14 mouse cellular contexts compared by ENCODE assay signal in genomic region chr13:94381427-94381826, GRCm38 (mm10). TPM values are rescaled to one million over a fixed set of nuclear protein-coding genes. Genes with fewer than 3 reads are reported as not detected.
DNase-seq lines count a peak whose midpoint lies in the region; ATAC-seq lines count a peak whose summit lies in the region.
"Had no signal": no experiment of that assay in that cellular context is flagged by ENCODE, and none has a peak within 500 bp of the region (broad histone marks: within the 10 kb centered on the region; RNA-seq: fewer than 3 reads in every experiment).

No protein-coding gene starts in this region.

- H3K4me1 ChIP-seq in lung, embryonic 15.5 days = peaks cover 28% of the 10 kb centered on the region
- peaks cover 77% of the 10 kb centered on the region for H3K4me1 ChIP-seq in megakaryocyte, embryonic 14.5 days

- intact Hi-C loops in gastrocnemius, postnatal 14 days (cut with DNase I; ENCODE audit: low total_unique reads) = no loop called here

- ATAC-seq in lung, embryonic 15.5 days (ENCODE audit: borderline replicate concordance, extremely low read depth, low FRiP score, low TSS enrichment) = no peak
- ATAC-seq in granulocyte monocyte progenitor cell, adult 5-6 weeks (replicated peaks; ENCODE audit: poor library complexity, severe bottlenecking) = peak; percentile 68

- no peaks in the 10 kb centered on the region for H3K9me3 ChIP-seq in lung, embryonic 15.5 days
- no peaks in the 10 kb centered on the region for H3K9me3 ChIP-seq in megakaryocyte, embryonic 14.5 days

- peak overlapping the region; percentile 37; the same call in 1 of the 2 replicates for H3K4me2 ChIP-seq in lung, embryonic 15.5 days
- H3K4me2 ChIP-seq: midbrain, embryonic 11.5 days had no signal

- H3K9ac ChIP-seq in lung, embryonic 15.5 days = no peak overlapping the region

- peak; percentile 79 for DNase-seq in heart, adult 11 months
- no peak for DNase-seq in heart, adult 8-10 months (ENCODE audit: low spot score)
- DNase-seq in lung, postnatal 25 days (ENCODE audit: low spot score) = no peak
- DNase-seq in c-Kit-positive CD71-positive TER-119-positive erythroid progenitor cells, embryonic 14.5 days (ENCODE audit: low spot score) = no peak
- no peak for DNase-seq in gastrocnemius, postnatal 14 days
- DNase-seq: adrenal gland, adult 2 months; cerebellum, adult 9-11 months; kidney, adult 18-20 months; right cerebral cortex, postnatal 14 days; thymus, postnatal 25 days had no signal

- no peaks in the 10 kb centered on the region for H3K27me3 ChIP-seq in lung, embryonic 15.5 days
- H3K27me3 ChIP-seq in megakaryocyte, embryonic 14.5 days (replicated peaks) = no peaks in the 10 kb centered on the region

- no peaks in the 10 kb centered on the region for H3K36me3 ChIP-seq in lung, embryonic 15.5 days
- peaks cover 39% of the 10 kb centered on the region for H3K36me3 ChIP-seq in megakaryocyte, embryonic 14.5 days (replicated peaks; ENCODE audit: low read length)

- 43% methylated on average over 4 of the region's 4 CpGs for WGBS in lung, embryonic 15.5 days

- no peak overlapping the region for H3K27ac ChIP-seq in lung, embryonic 15.5 days

- H3K4me3 ChIP-seq in lung, embryonic 15.5 days = no peak overlapping the region
- H3K4me3 ChIP-seq in megakaryocyte, embryonic 14.5 days (replicated peaks) = peak overlapping the region; percentile 88

RNA-seq across cellular contexts. Expression of gene Ap3b1, which starts 22.7 kb away (rescaled TPM):
- total RNA-seq in heart, adult 8-10 months (2022) = 10 to 100 TPM; 24.8 to 30.2 (median 27.5) TPM
- 39.7 and 45.0 TPM in 2 replicates for polyA plus RNA-seq in lung, embryonic 15.5 days (2015; fragmentation: Nextera tagmentation; extraction: Ambion mirVana)
- total RNA-seq in granulocyte monocyte progenitor cell, adult 5-6 weeks (2014; fragmentation: Nextera tagmentation) = 47.2 and 70.3 TPM in 2 replicates
- total RNA-seq in granulocyte monocyte progenitor cell, adult 5-6 weeks (2017) = 87.4 and 88.1 TPM in 2 replicates
- polyA plus RNA-seq in megakaryocyte, embryonic 14.5 days (2012; ENCODE audit: insufficient read depth, low replicate concordance) = 7.4 and 19.0 TPM in 2 replicates
- 10 to 100 TPM; 18.6 to 19.3 TPM for total RNA-seq in gastrocnemius, postnatal 14 days (2021)
